Mouse (Mus musculus) MEL-GATA-1-ER (cell line): Measurements from ENCODE around the gene Npvf.

Experiments used
- DNase-seq: peaks from one replicate; pipeline ENCODE4 v3.0.0-alpha.2; 2012; ENCODE audit warnings: low read depth; ENCODE audit errors: extremely low read depth

Npvf gene

GRCm38 (mm10) chr6:50654356-50654755, at the start of gene Npvf:
Gene Npvf, minus strand, starts transcription at chr6:50654439.
- no peak for DNase-seq

GRCm38 (mm10) chr6:50689121-50689815, 35.0 kb upstream of the Npvf start:
- DNase-seq, result no peak

GRCm38 (mm10) chr6:50684646-50685415, 30.6 kb upstream of the Npvf start:
- no peak for DNase-seq

GRCm38 (mm10) chr6:50681491-50681890, 27.3 kb upstream of the Npvf start:
- no peak for DNase-seq

GRCm38 (mm10) chr6:50680224-50681215, 26.3 kb upstream of the Npvf start:
- DNase-seq, result no peak

GRCm38 (mm10) chr6:50679486-50679828, 25.2 kb upstream of the Npvf start:
- DNase-seq, result no peak

GRCm38 (mm10) chr6:50678826-50679485, 24.7 kb upstream of the Npvf start:
- DNase-seq, result peak; percentile 0

GRCm38 (mm10) chr6:50671191-50671590, 17.0 kb upstream of the Npvf start:
- no peak for DNase-seq

- DNase-seq, result no peak
Observed at GRCm38 (mm10) chr6:50666937-50667336, 12.7 kb upstream of the Npvf start.

GRCm38 (mm10) chr6:50665020-50665419, 10.8 kb upstream of the Npvf start:
- DNase-seq, result no peak

GRCm38 (mm10) chr6:50664193-50664592, 10.0 kb upstream of the Npvf start:
- no peak for DNase-seq

GRCm38 (mm10) chr6:50662925-50663583, 8.8 kb upstream of the Npvf start:
- DNase-seq, result no peak

- no peak for DNase-seq
Observed at GRCm38 (mm10) chr6:50661729-50662128, 7.5 kb upstream of the Npvf start.

GRCm38 (mm10) chr6:50658466-50658865, 4.2 kb upstream of the Npvf start:
- no peak for DNase-seq

- DNase-seq, result no peak
Observed at GRCm38 (mm10) chr6:50658018-50658417, 3.8 kb upstream of the Npvf start.

GRCm38 (mm10) chr6:50656426-50656825, 2.2 kb upstream of the Npvf start:
- DNase-seq, result no peak

- DNase-seq, result no peak
Observed at GRCm38 (mm10) chr6:50655925-50656324, 1.7 kb upstream of the Npvf start.

GRCm38 (mm10) chr6:50647656-50648055, 6.6 kb downstream of the Npvf start:
- no peak for DNase-seq

GRCm38 (mm10) chr6:50646659-50647058, 7.6 kb downstream of the Npvf start:
- no peak for DNase-seq

- no peak for DNase-seq
Observed at GRCm38 (mm10) chr6:50644701-50645100, 9.5 kb downstream of the Npvf start.

GRCm38 (mm10) chr6:50641898-50642297, 12.3 kb downstream of the Npvf start:
- DNase-seq, result no peak
